Mouse (Mus musculus) heart, adult 2 months (tissue): ENCODE results near the gene Plekha6. TPM values are rescaled to one million over a fixed set of nuclear protein-coding genes. Genes with fewer than 3 reads are reported as not detected.

Experiments used
- DNase-seq, 2 experiments: peaks; one replicate each; pipeline ENCODE4 v3.0.0; 2021
- H3K27ac ChIP-seq: fragments of 200-600 bp; 2 replicates; pipeline ENCODE4 v1.8.1; 2022
- H3K27me3 ChIP-seq: fragments of 200-500 bp; 2 replicates; pipeline ENCODE4 v1.6.1; 2012; ENCODE audit warnings: mild to moderate bottlenecking, low read length, inconsistent platforms, mixed read lengths; ENCODE audit not compliant: control insufficient read depth, insufficient read depth
- H3K36me3 ChIP-seq: fragments of 200-500 bp; 2 replicates; pipeline ENCODE4 v1.6.1; 2012; ENCODE audit warnings: low read length, inconsistent platforms; ENCODE audit not compliant: control insufficient read depth, insufficient read depth
- H3K4me1 ChIP-seq: fragments of 200-500 bp; 2 replicates; pipeline ENCODE4 v1.6.1; 2011; ENCODE audit warnings: low read length; ENCODE audit not compliant: control insufficient read depth, insufficient read depth
- H3K4me3 ChIP-seq: fragments of 200-600 bp; 2 replicates; pipeline ENCODE4 v1.8.1; 2022
- H3K79me2 ChIP-seq: fragments of 200-500 bp; replicated peaks from 2 replicates; pipeline ENCODE4 v1.6.1; 2012; ENCODE audit warnings: mild to moderate bottlenecking, inconsistent platforms, low read length, moderate library complexity, mixed read lengths; ENCODE audit not compliant: control insufficient read depth, insufficient read depth
- H3K9ac ChIP-seq: fragments of 200-500 bp; 2 replicates; pipeline ENCODE4 v1.6.1; 2012; ENCODE audit warnings: low read depth, mild to moderate bottlenecking, control low read depth, inconsistent platforms, low read length, mixed read lengths
- CTCF ChIP-seq: fragments of 200-600 bp; IDR thresholded peaks from 2 replicates; pipeline ENCODE4 v1.8.1; 2022; ENCODE audit warnings: antibody characterized with exemption, mild to moderate bottlenecking, moderate library complexity
- EP300 ChIP-seq: fragments of 200-500 bp; IDR thresholded peaks from 2 replicates; pipeline ENCODE4 v1.6.1; 2011; ENCODE audit warnings: low read depth, low read length, control low read depth; ENCODE audit not compliant: insufficient read depth
- POLR2A ChIP-seq: fragments of 200-500 bp; IDR thresholded peaks from 2 replicates; pipeline ENCODE4 v1.6.1; 2011; ENCODE audit warnings: mild to moderate bottlenecking, low read depth, low read length, control low read depth; ENCODE audit not compliant: insufficient read depth
- WGBS: fragments of 180-500 bp; shearing (Covaris S2); methylation state at CpG from one replicate; pipeline ENCODE4 v1.1.7; 2018; 5-methylcytosine and 5-hydroxymethylcytosine counted together
- intact Hi-C: fragments of 180-260 bp; cut with DNase I; formaldehyde crosslinking; loops from one replicate; pipeline ENCODE4 v1.15.1; 2025
- polyA plus RNA-seq: library from polyadenylated mRNA; depleted of rRNA; stranded (reverse); fragments of >200 nt; gene quantifications from 2 replicates; pipeline ENCODE4 v1.2.3, GENCODE M21; 2012
- total RNA-seq, 2 experiments: library from RNA; stranded (reverse); gene quantifications; 2 replicates each; pipeline ENCODE4 v1.2.3; 2021

Gene Plekha6
- total and polyA plus RNA-seq, 3 experiments: 51.0 to 67.5 (median 55.2) TPM

- H3K27me3 ChIP-seq: no peaks in the 10 kb centered on the region
- intact Hi-C loops: no loop called here
- WGBS: 77% methylated on average over 4 of the region's 4 CpGs
- no peak for DNase-seq
- H3K9ac ChIP-seq: no peak overlapping the region
- no peaks in the 10 kb centered on the region; the same call in 1 of the 2 replicates for H3K4me1 ChIP-seq
- no peak overlapping the region for H3K4me3 ChIP-seq
- TF ChIP-seq EP300: no peak
- TF ChIP-seq CTCF: peak; percentile 36
- no peak overlapping the region for H3K27ac ChIP-seq
- no peaks in the 10 kb centered on the region for H3K36me3 ChIP-seq
- H3K79me2 ChIP-seq: no peaks in the 10 kb centered on the region
Measured at GRCm38 (mm10) chr1:133311240-133311639, 147.2 kb downstream of the Plekha6 start.

- Histone ChIP-seq H3K4me1 (no peaks in the 10 kb centered on the region; the same call in 1 of the 2 replicates), H3K9ac (no peak overlapping the region), H3K79me2 (no peaks in the 10 kb centered on the region), H3K27ac (no peak overlapping the region), H3K27me3 (no peaks in the 10 kb centered on the region), H3K36me3 (no peaks in the 10 kb centered on the region), H3K4me3 (no peak overlapping the region)
- no peak for DNase-seq
- intact Hi-C loops: no loop called here
- TF ChIP-seq CTCF: no peak
- no peak for TF ChIP-seq POLR2A
- no peak for TF ChIP-seq EP300
- WGBS: 18% methylated on average over 10 of the region's 10 CpGs
Measured at GRCm38 (mm10) chr1:133311946-133312345, 147.9 kb downstream of the Plekha6 start.

- H3K9ac ChIP-seq: no peak overlapping the region
- H3K27ac ChIP-seq: no peak overlapping the region
- H3K4me3 ChIP-seq: no peak overlapping the region
- no peaks in the 10 kb centered on the region for H3K79me2 ChIP-seq
- peak; percentile 45 to 66 for DNase-seq
- H3K27me3 ChIP-seq: no peaks in the 10 kb centered on the region
- WGBS: 28% methylated on average over 8 of the region's 8 CpGs
- H3K4me1 ChIP-seq: no peaks in the 10 kb centered on the region
- TF ChIP-seq CTCF (peak; percentile 87), EP300 (no peak)
- intact Hi-C loops: loop anchor here (2.0 kb wide), 2 partner anchors 38 to 296 kb away; partner anchors contain the start of gene Snrpe
- no peaks in the 10 kb centered on the region for H3K36me3 ChIP-seq
Measured at GRCm38 (mm10) chr1:133314364-133314763, 150.4 kb downstream of the Plekha6 start.

- no peak overlapping the region for H3K9ac ChIP-seq
- WGBS: 59% methylated on average over 6 of the region's 6 CpGs
- H3K4me3 ChIP-seq: no peak overlapping the region
- H3K27ac ChIP-seq: no peak overlapping the region
- H3K79me2 ChIP-seq: no peaks in the 10 kb centered on the region
- DNase-seq: no peak
- H3K36me3 ChIP-seq: no peaks in the 10 kb centered on the region
- no peaks in the 10 kb centered on the region for H3K27me3 ChIP-seq
- intact Hi-C loops: loop anchor here (2.0 kb wide), 2 partner anchors 37 to 295 kb away; partner anchors contain the start of gene Snrpe
- TF ChIP-seq CTCF (no peak), EP300 (no peak), POLR2A (no peak)
- no peaks in the 10 kb centered on the region for H3K4me1 ChIP-seq
Measured at GRCm38 (mm10) chr1:133315775-133316174, 151.8 kb downstream of the Plekha6 start.

GRCm38 (mm10) chr1:133316577-133316976 lies 152.6 kb downstream of the Plekha6 start:
- no peak overlapping the region for H3K9ac ChIP-seq
- no peaks in the 10 kb centered on the region for H3K36me3 ChIP-seq
- no peak overlapping the region for H3K27ac ChIP-seq
- no peaks in the 10 kb centered on the region for H3K27me3 ChIP-seq
- no peak overlapping the region for H3K4me3 ChIP-seq
- TF ChIP-seq EP300 (no peak), POLR2A (no peak), CTCF (no peak)
- H3K4me1 ChIP-seq: no peaks in the 10 kb centered on the region
- H3K79me2 ChIP-seq: no peaks in the 10 kb centered on the region
- 84% methylated on average over 4 of the region's 4 CpGs for WGBS
- intact Hi-C loops: no loop called here
- no peak for DNase-seq

GRCm38 (mm10) chr1:133317149-133317548 lies 153.1 kb downstream of the Plekha6 start:
- Histone ChIP-seq H3K4me1 (no peaks in the 10 kb centered on the region), H3K9ac (no peak overlapping the region), H3K27me3 (no peaks in the 10 kb centered on the region), H3K79me2 (no peaks in the 10 kb centered on the region), H3K36me3 (no peaks in the 10 kb centered on the region), H3K4me3 (no peak overlapping the region), H3K27ac (no peak overlapping the region)
- no peak for DNase-seq
- intact Hi-C loops: no loop called here
- WGBS: 74% methylated on average over 1 of the region's 1 CpGs
- TF ChIP-seq POLR2A: no peak
- TF ChIP-seq EP300: no peak
- TF ChIP-seq CTCF: peak; percentile 49
